Mouse (Mus musculus) left cerebral cortex, adult 11 months (tissue): ENCODE measurements around the gene Rmdn3.

Source experiments
- DNase-seq: peaks from one replicate; pipeline ENCODE4 v3.0.0; 2022; ENCODE audit warnings: low spot score

The Rmdn3 gene

GRCm38 (mm10) chr2:119101552-119101951, 55.3 kb downstream of the Rmdn3 start:
- DNase-seq: no peak
